Comparison of ENCODE assay signal across 8 mouse cellular contexts in genomic region chr11:98022253-98022554, GRCm38 (mm10). TPM values are rescaled to one million over a fixed set of nuclear protein-coding genes. Genes with fewer than 3 reads are reported as not detected.
A peak's percentile ranks its signal among the peaks of the same experiment; 100 is the strongest.
DNase-seq lines count a peak whose midpoint lies in the region; ATAC-seq and TF ChIP-seq lines count a peak whose summit lies in the region.

No protein-coding gene starts in this region.

- H3K36me3 ChIP-seq in lung, embryonic 15.5 days = peaks cover 4% of the 10 kb centered on the region; the same call in 1 of the 2 replicates
- H3K36me3 ChIP-seq in intestine, postnatal 0 days (ENCODE audit: control insufficient read depth, insufficient read depth) = no peaks in the 10 kb centered on the region
- peaks cover 20% of the 10 kb centered on the region for H3K36me3 ChIP-seq in neural tube, embryonic 13.5 days

- no peaks in the 10 kb centered on the region for H3K9me3 ChIP-seq in lung, embryonic 15.5 days
- H3K9me3 ChIP-seq in intestine, postnatal 0 days (ENCODE audit: control insufficient read depth) = no peaks in the 10 kb centered on the region
- no peaks in the 10 kb centered on the region for H3K9me3 ChIP-seq in neural tube, embryonic 13.5 days

- H3K4me3 ChIP-seq in lung, embryonic 15.5 days = peak overlapping the region; percentile 70
- H3K4me3 ChIP-seq in embryonic fibroblast, embryonic 13.5 days (ENCODE audit: insufficient read depth, low read length) = peak overlapping the region; percentile 58
- peak overlapping the region; percentile 54 for H3K4me3 ChIP-seq in intestine, postnatal 0 days (ENCODE audit: low read depth, low read length)
- peak overlapping the region; percentile 95 for H3K4me3 ChIP-seq in neural tube, embryonic 13.5 days

- no peak for TF ChIP-seq POLR2A in embryonic fibroblast, embryonic 13.5 days (IDR thresholded peaks at IDR 0.05; ENCODE audit: low read depth, low read length)

- ATAC-seq in lung, embryonic 15.5 days (ENCODE audit: borderline replicate concordance, extremely low read depth, low FRiP score, low TSS enrichment) = no peak
- no peak for ATAC-seq in intestine, postnatal 0 days
- ATAC-seq in neural tube, embryonic 13.5 days (ENCODE audit: low read depth) = peak; percentile 34; the same call in 1 of the 2 replicates

- no peak for DNase-seq in lung, postnatal 36 days
- no peak for DNase-seq in adipocyte (ENCODE audit: low spot score)
- DNase-seq in right cerebral cortex, adult 2 months (ENCODE audit: low spot score in 2 of 2) = no peak
- no peak for DNase-seq in right cerebral cortex, postnatal 14 days

- peak overlapping the region; percentile 93 for H3K27ac ChIP-seq in lung, embryonic 15.5 days
- no peak overlapping the region for H3K27ac ChIP-seq in embryonic fibroblast, embryonic 13.5 days (ENCODE audit: insufficient read depth, low read length)
- peak overlapping the region; percentile 64; the same call in 1 of the 2 replicates for H3K27ac ChIP-seq in intestine, postnatal 0 days (ENCODE audit: low read depth, low read length)
- H3K27ac ChIP-seq in neural tube, embryonic 13.5 days (replicated peaks) = peak overlapping the region; percentile 98

- H3K4me2 ChIP-seq in lung, embryonic 15.5 days = peak overlapping the region; percentile 94
- H3K4me2 ChIP-seq in intestine, postnatal 0 days (replicated peaks; ENCODE audit: low read depth) = peak overlapping the region; percentile 93
- H3K4me2 ChIP-seq in neural tube, embryonic 13.5 days = peak overlapping the region; percentile 78

- no peaks in the 10 kb centered on the region for H3K27me3 ChIP-seq in lung, embryonic 15.5 days
- no peaks in the 10 kb centered on the region for H3K27me3 ChIP-seq in intestine, postnatal 0 days (replicated peaks; ENCODE audit: control insufficient read depth, insufficient read depth, low read length)
- H3K27me3 ChIP-seq in neural tube, embryonic 13.5 days = no peaks in the 10 kb centered on the region

- peak overlapping the region; percentile 73 for H3K9ac ChIP-seq in lung, embryonic 15.5 days
- H3K9ac ChIP-seq in intestine, postnatal 0 days (ENCODE audit: low read depth, low read length) = peak overlapping the region; percentile 52
- peak overlapping the region; percentile 97 for H3K9ac ChIP-seq in neural tube, embryonic 13.5 days

- peaks cover 41% of the 10 kb centered on the region for H3K4me1 ChIP-seq in lung, embryonic 15.5 days
- H3K4me1 ChIP-seq in embryonic fibroblast, embryonic 13.5 days (ENCODE audit: control insufficient read depth, insufficient read depth, low read length) = 0 out of 2 replicates have a peak, but pooled peaks cover 2% of the 10 kb centered on the region
- 0 out of 2 replicates have a peak, but pooled peaks cover 6% of the 10 kb centered on the region for H3K4me1 ChIP-seq in intestine, postnatal 0 days (replicated peaks; ENCODE audit: control insufficient read depth, insufficient read depth, low read length)
- H3K4me1 ChIP-seq in neural tube, embryonic 13.5 days (replicated peaks) = peaks cover 55% of the 10 kb centered on the region

- WGBS in lung, embryonic 15.5 days = under 1% methylated on average over 23 of the region's 23 CpGs
- WGBS in intestine, postnatal 0 days = 0% methylated on average over 23 of the region's 23 CpGs
- WGBS in neural tube, embryonic 13.5 days = under 1% methylated on average over 23 of the region's 23 CpGs

- TF ChIP-seq CTCF in embryonic fibroblast, embryonic 13.5 days (IDR thresholded peaks at IDR 0.05; ENCODE audit: borderline replicate concordance, insufficient read depth, low read length) = no peak
- no peak for TF ChIP-seq CTCF in intestine, postnatal 0 days (IDR thresholded peaks at IDR 0.05; ENCODE audit: low read depth)

RNA-seq across cellular contexts. Expression of gene Cacnb1, which starts 0.6 kb away (rescaled TPM):
- polyA plus RNA-seq in lung, embryonic 15.5 days (2015; fragmentation: Nextera tagmentation; extraction: Ambion mirVana) = 4.9 and 5.2 TPM in 2 replicates
- polyA plus RNA-seq in embryonic fibroblast, embryonic 13.5 days (2011; ENCODE audit: insufficient read length, low read depth, missing spikeins) = 4.9 and 7.1 TPM in 2 replicates
- polyA plus RNA-seq in intestine, postnatal 0 days (2015; fragmentation: Nextera tagmentation; extraction: Ambion mirVana) = 2.8 and 3.2 TPM in 2 replicates
- polyA plus RNA-seq in neural tube, embryonic 13.5 days (2015; fragmentation: Nextera tagmentation; extraction: Ambion mirVana) = 50.0 and 52.1 TPM in 2 replicates

RNA-seq across cellular contexts. Expression of gene Rpl19, which starts 4.3 kb away (rescaled TPM):
- polyA plus RNA-seq in lung, embryonic 15.5 days (2015; fragmentation: Nextera tagmentation; extraction: Ambion mirVana) = 1,039 and 1,081 TPM in 2 replicates
- polyA plus RNA-seq in embryonic fibroblast, embryonic 13.5 days (2011; ENCODE audit: insufficient read length, low read depth, missing spikeins) = 1,914 and 2,034 TPM in 2 replicates
- 668 and 699 TPM in 2 replicates for polyA plus RNA-seq in intestine, postnatal 0 days (2015; fragmentation: Nextera tagmentation; extraction: Ambion mirVana)
- 660 and 722 TPM in 2 replicates for polyA plus RNA-seq in neural tube, embryonic 13.5 days (2015; fragmentation: Nextera tagmentation; extraction: Ambion mirVana)

RNA-seq across cellular contexts. Expression of gene Arl5c, which starts 26.2 kb away (rescaled TPM):
- 6.8 and 9.0 TPM in 2 replicates for polyA plus RNA-seq in lung, embryonic 15.5 days (2015; fragmentation: Nextera tagmentation; extraction: Ambion mirVana)
- polyA plus RNA-seq in embryonic fibroblast, embryonic 13.5 days (2011; ENCODE audit: insufficient read length, low read depth, missing spikeins) = 2.2 and 3.8 TPM in 2 replicates
- 4.2 and 4.4 TPM in 2 replicates for polyA plus RNA-seq in intestine, postnatal 0 days (2015; fragmentation: Nextera tagmentation; extraction: Ambion mirVana)
- polyA plus RNA-seq in neural tube, embryonic 13.5 days (2015; fragmentation: Nextera tagmentation; extraction: Ambion mirVana) = 5.9 and 8.4 TPM in 2 replicates

RNA-seq across cellular contexts. Expression of gene Stac2, which starts 31.1 kb away (rescaled TPM):
- 0.06 and 0.16 TPM in 2 replicates for polyA plus RNA-seq in lung, embryonic 15.5 days (2015; fragmentation: Nextera tagmentation; extraction: Ambion mirVana)
- 1.7 and 1.9 TPM in 2 replicates for polyA plus RNA-seq in embryonic fibroblast, embryonic 13.5 days (2011; ENCODE audit: insufficient read length, low read depth, missing spikeins)
- 0.13 TPM in 1 of 2 replicates, not detected in the other for polyA plus RNA-seq in intestine, postnatal 0 days (2015; fragmentation: Nextera tagmentation; extraction: Ambion mirVana)
- 12.5 and 13.9 TPM in 2 replicates for polyA plus RNA-seq in neural tube, embryonic 13.5 days (2015; fragmentation: Nextera tagmentation; extraction: Ambion mirVana)

RNA-seq across cellular contexts. Expression of gene Plxdc1, which starts 36.0 kb away (rescaled TPM):
- 0.89 and 1.3 TPM in 2 replicates for polyA plus RNA-seq in lung, embryonic 15.5 days (2015; fragmentation: Nextera tagmentation; extraction: Ambion mirVana)
- 0.68 and 0.86 TPM in 2 replicates for polyA plus RNA-seq in embryonic fibroblast, embryonic 13.5 days (2011; ENCODE audit: insufficient read length, low read depth, missing spikeins)
- 0.30 and 0.31 TPM in 2 replicates for polyA plus RNA-seq in intestine, postnatal 0 days (2015; fragmentation: Nextera tagmentation; extraction: Ambion mirVana)
- polyA plus RNA-seq in neural tube, embryonic 13.5 days (2015; fragmentation: Nextera tagmentation; extraction: Ambion mirVana) = 0.71 and 0.74 TPM in 2 replicates
